Mouse (Mus musculus) embryonic fibroblast, embryonic 13.5 days (primary cell): ENCODE data around the gene Zfp384.

ENCODE experiments used
- CTCF ChIP-seq: IDR thresholded peaks from 2 replicates; pipeline ENCODE4 v1.5.1; 2011; ENCODE audit warnings: mild to moderate bottlenecking, control low read depth, low read length, moderate library complexity, borderline replicate concordance; ENCODE audit not compliant: insufficient read depth
- POLR2A ChIP-seq: IDR thresholded peaks from 2 replicates; pipeline ENCODE4 v1.6.1; 2011; ENCODE audit warnings: low read depth, mild to moderate bottlenecking, control low read depth, low read length, moderate library complexity

GRCm38 (mm10) chr6:125071170-125071895 lies 62.4 kb downstream of the Zfp384 start:
- TF ChIP-seq POLR2A: no peak
- TF ChIP-seq CTCF: no peak
